20 mouse cellular contexts compared by ENCODE assay signal in the genomic region with DNA sequence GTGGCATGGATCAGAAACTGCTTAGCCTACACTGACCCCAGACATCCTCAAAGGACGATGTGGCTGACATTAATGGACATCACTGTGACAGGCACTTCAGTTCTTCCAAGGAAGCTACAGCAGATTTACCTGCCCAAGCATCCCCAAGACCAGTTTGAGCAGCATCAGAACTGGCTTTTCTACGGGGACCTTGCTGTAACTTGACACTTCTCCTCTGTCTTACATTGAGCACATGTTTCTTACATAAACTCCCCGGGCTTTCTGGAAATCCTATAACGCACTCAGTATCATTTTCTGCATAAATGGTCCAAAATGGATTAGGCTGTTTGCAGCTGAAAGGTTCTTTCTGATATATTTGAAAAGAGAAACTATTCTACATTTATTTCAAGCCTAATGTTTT.
"Had no signal": no experiment of that assay in that cellular context is flagged by ENCODE, and none has a peak within 500 bp of the region (broad histone marks: within the 10 kb centered on the region; RNA-seq: fewer than 3 reads in every experiment).

No protein-coding gene starts in this region.

- H3K4me3 ChIP-seq: kidney, embryonic 15.5 days; left cerebral cortex, adult 2 months; liver, embryonic 13.5 days; neural tube, embryonic 13.5 days; stomach, embryonic 15.5 days had no signal

- DNase-seq: kidney, adult 2 months; kidney, postnatal 10 days; kidney, postnatal 36 days; layer of hippocampus, postnatal 36 days; left cerebral cortex, postnatal 4 days; liver, embryonic 13.5 days; lung, adult 2 months; lung, postnatal 14 days; lung, postnatal 4 days; midbrain, embryonic 14.5 days; retina, postnatal 1 day; right cerebral cortex, postnatal 25 days; spleen, adult 18-20 months; thymus, postnatal 25 days had no signal

- H3K4me2 ChIP-seq: kidney, embryonic 15.5 days; liver, embryonic 13.5 days; midbrain, embryonic 11.5 days; neural tube, embryonic 13.5 days; stomach, embryonic 15.5 days had no signal

- H3K9me3 ChIP-seq: kidney, embryonic 15.5 days; liver, embryonic 13.5 days; neural tube, embryonic 13.5 days; stomach, embryonic 15.5 days had no signal

- ATAC-seq: intestine, postnatal 0 days had no signal

- H3K36me3 ChIP-seq: kidney, embryonic 15.5 days; neural tube, embryonic 13.5 days; stomach, embryonic 15.5 days had no signal

- H3K4me1 ChIP-seq: kidney, embryonic 15.5 days; liver, embryonic 13.5 days; neural tube, embryonic 13.5 days; stomach, embryonic 15.5 days had no signal

- H3K9ac ChIP-seq: kidney, embryonic 15.5 days; liver, embryonic 13.5 days; neural tube, embryonic 13.5 days; stomach, embryonic 15.5 days had no signal

- H3K27ac ChIP-seq: kidney, embryonic 15.5 days; left cerebral cortex, adult 2 months; liver, embryonic 13.5 days; neural tube, embryonic 13.5 days; stomach, embryonic 15.5 days had no signal

- H3K27me3 ChIP-seq: kidney, embryonic 15.5 days; liver, embryonic 13.5 days; neural tube, embryonic 13.5 days; stomach, embryonic 15.5 days had no signal
